Mouse (Mus musculus): ENCODE measurements around the gene Olfr64. TPM values are rescaled to one million over a fixed set of nuclear protein-coding genes. Genes with fewer than 3 reads are reported as not detected.

The Olfr64 gene
- total and polyA plus RNA-seq, 3 experiments, result not detected

GRCm38 (mm10) chr7:103870667-103871066 is 23.6 kb downstream of the Olfr64 start (continued):
- no peak for TF ChIP-seq SMC3 (IDR thresholded peaks at IDR 0.05; ENCODE audit: low read depth, low read length)
- TF ChIP-seq CHD2 (IDR thresholded peaks at IDR 0.05; ENCODE audit: low read length), result no peak

- peak; percentile 58 for DNase-seq (ENCODE audit: low read depth, low spot score)
- Histone ChIP-seq H3K27me3 (ENCODE audit: control insufficient read depth in 1 of 2, insufficient read depth in 2 of 2, low read length in 2 of 2) (no peaks in the 10 kb centered on the region), H3K36me3 (ENCODE audit: control insufficient read depth in 1 of 2, insufficient read depth in 2 of 2, low read length in 2 of 2) (peaks cover 0 to 39% of the 10 kb centered on the region in 2 experiments; a peak in 2 of 4 replicates), H3K9me3 (replicated peaks; ENCODE audit: insufficient read depth, low read length) (no peaks in the 10 kb centered on the region), H3K79me2 (ENCODE audit: control insufficient read depth, insufficient read depth, low read length, poor library complexity) (no peaks in the 10 kb centered on the region), H3K27ac (ENCODE audit: control insufficient read depth, low read depth, low read length) (peak overlapping the region; percentile 65), H3K9ac (ENCODE audit: control insufficient read depth, low read depth, low read length, poor library complexity, severe bottlenecking) (no peak overlapping the region), H3K4me1 (ENCODE audit: control insufficient read depth in 1 of 2, insufficient read depth in 2 of 2, low read length in 2 of 2) (peaks cover 18 to 27% of the 10 kb centered on the region in 2 experiments), H3K4me3 (ENCODE audit: control insufficient read depth in 1 of 2, insufficient read depth in 1 of 2, low read depth in 2 of 2, low read length in 2 of 2) (no peak overlapping the region)
- TF ChIP-seq GATA1 (IDR thresholded peaks at IDR 0.05; ENCODE audit: low read depth, low read length), result peak; percentile 72
- TF ChIP-seq USF1 (IDR thresholded peaks at IDR 0.05; ENCODE audit: low read depth, low read length), result no peak
- TF ChIP-seq POLR2A (IDR thresholded peaks at IDR 0.05; ENCODE audit: control insufficient read depth in 1 of 2, insufficient read depth in 1 of 2, low read depth in 1 of 2, low read length in 2 of 2, poor library complexity in 1 of 2), result no peak
- TF ChIP-seq ETS1 (IDR thresholded peaks at IDR 0.05; ENCODE audit: low read depth, low read length), result peak; percentile 66; the same call in 1 of the 2 replicates
- TF ChIP-seq MYB (IDR thresholded peaks at IDR 0.05; ENCODE audit: low read depth, low read length), result 0 out of 2 replicates have a peak, but pooled peaks have one; percentile 51
- no peak for TF ChIP-seq ZKSCAN1 (IDR thresholded peaks at IDR 0.05; ENCODE audit: low read depth, low read length)
- TF ChIP-seq EP300 (IDR thresholded peaks at IDR 0.05; ENCODE audit: low read depth in 1 of 2, low read length in 2 of 2), result peak; percentile 78 to 89
- TF ChIP-seq MAX (IDR thresholded peaks at IDR 0.05; ENCODE audit: low read length), result 0 out of 2 replicates have a peak, but pooled peaks have one; percentile 25
- TF ChIP-seq TCF12 (IDR thresholded peaks at IDR 0.05; ENCODE audit: low read depth, low read length), result peak; percentile 83
- TF ChIP-seq MYC (IDR thresholded peaks at IDR 0.05; ENCODE audit: low read depth, low read length), result peak; percentile 31; the same call in 1 of the 2 replicates
- peak; percentile 75 for TF ChIP-seq TAL1 (IDR thresholded peaks at IDR 0.05; ENCODE audit: low read length)
Measured at GRCm38 (mm10) chr7:103865716-103866115, 28.6 kb downstream of the Olfr64 start.

DNA sequence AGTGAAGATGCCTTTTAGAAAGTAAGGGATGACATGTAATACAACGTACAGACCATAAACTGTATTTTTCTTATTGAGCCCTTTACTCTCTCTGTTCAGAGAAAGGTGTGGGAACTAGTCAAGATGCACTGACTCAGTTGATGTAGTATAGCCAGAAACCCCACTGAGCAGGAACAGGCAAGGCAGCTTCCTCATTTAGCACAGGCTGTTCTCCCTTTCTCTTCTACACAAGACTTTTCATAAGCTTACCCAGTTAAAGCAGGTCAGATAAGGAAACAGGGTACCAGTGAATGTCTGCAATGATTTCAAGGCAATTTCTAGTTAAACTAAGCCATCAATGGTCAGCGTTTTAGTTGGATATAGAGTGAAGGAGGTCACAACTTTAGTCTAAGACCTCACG is 32.8 kb downstream of the Olfr64 start:
- H3K4me1 ChIP-seq (ENCODE audit: control insufficient read depth in 1 of 2, insufficient read depth in 2 of 2, low read length in 2 of 2), result peaks cover 14 to 24% of the 10 kb centered on the region in 2 experiments
- peaks cover 0 to 43% of the 10 kb centered on the region in 2 experiments; a peak in 2 of 4 replicates for H3K36me3 ChIP-seq (ENCODE audit: control insufficient read depth in 1 of 2, insufficient read depth in 2 of 2, low read length in 2 of 2)
- peak; percentile 89 for DNase-seq (ENCODE audit: low read depth, low spot score)
- TF ChIP-seq SMC3 (IDR thresholded peaks at IDR 0.05; ENCODE audit: low read depth, low read length) (no peak), JUND (IDR thresholded peaks at IDR 0.05; ENCODE audit: low read depth, low read length) (no peak), EP300 (IDR thresholded peaks at IDR 0.05; ENCODE audit: low read depth in 1 of 2, low read length in 2 of 2) (peak; percentile 40 to 44; a peak in 2 of 4 replicates), MAX (IDR thresholded peaks at IDR 0.05; ENCODE audit: low read length) (no peak), E2F4 (IDR thresholded peaks at IDR 0.05; ENCODE audit: borderline replicate concordance, low read depth, low read length) (no peak), NELFE (IDR thresholded peaks at IDR 0.05; ENCODE audit: low read depth, low read length) (no peak), HCFC1 (IDR thresholded peaks at IDR 0.05; ENCODE audit: low read depth, low read length) (no peak), GATA1 (IDR thresholded peaks at IDR 0.05; ENCODE audit: low read depth, low read length) (peak; percentile 75), TBP (IDR thresholded peaks at IDR 0.05; ENCODE audit: low read depth, low read length) (0 out of 2 replicates have a peak, but pooled peaks have one; percentile 29), BHLHE40 (IDR thresholded peaks at IDR 0.05; ENCODE audit: borderline replicate concordance, low read depth, low read length) (no peak), RCOR1 (IDR thresholded peaks at IDR 0.05; ENCODE audit: low read depth, low read length) (0 out of 2 replicates have a peak, but pooled peaks have one; percentile 25), ELF1 (IDR thresholded peaks at IDR 0.05; ENCODE audit: low read depth, low read length) (0 out of 2 replicates have a peak, but pooled peaks have one; percentile 17), MYB (IDR thresholded peaks at IDR 0.05; ENCODE audit: low read depth, low read length) (no peak), TAL1 (IDR thresholded peaks at IDR 0.05; ENCODE audit: low read length) (no peak; the same call in 1 of the 2 replicates), TCF12 (IDR thresholded peaks at IDR 0.05; ENCODE audit: low read depth, low read length) (peak; percentile 30; the same call in 1 of the 2 replicates), MYC (IDR thresholded peaks at IDR 0.05; ENCODE audit: low read depth, low read length) (no peak), ZMIZ1 (IDR thresholded peaks at IDR 0.05; ENCODE audit: low read depth, low read length) (no peak), KAT2A (conservative IDR thresholded peaks at IDR 0.05; ENCODE audit: low read depth, low read length) (no peak), CTCF (IDR thresholded peaks at IDR 0.05 in 2 of 3, conservative IDR thresholded peaks at IDR 0.05 in 1 of 3; ENCODE audit: control insufficient read depth in 1 of 3, insufficient read depth in 1 of 3, low read depth in 2 of 3, low read length in 3 of 3, poor library complexity in 1 of 3, severe bottlenecking in 1 of 3) (no peak), MAZ (IDR thresholded peaks at IDR 0.05; ENCODE audit: low read depth, low read length) (no peak), ZNF384 (IDR thresholded peaks at IDR 0.05; ENCODE audit: low read depth, low read length) (no peak), POLR2A (IDR thresholded peaks at IDR 0.05; ENCODE audit: control insufficient read depth in 1 of 2, insufficient read depth in 1 of 2, low read depth in 1 of 2, low read length in 2 of 2, poor library complexity in 1 of 2) (0 out of 4 replicates have a peak, but pooled peaks of 1 of the 2 experiments have one; percentile 10), ETS1 (IDR thresholded peaks at IDR 0.05; ENCODE audit: low read depth, low read length) (peak; percentile 76)
- H3K27me3 ChIP-seq (ENCODE audit: control insufficient read depth in 1 of 2, insufficient read depth in 2 of 2, low read length in 2 of 2), result no peaks in the 10 kb centered on the region
- H3K4me3 ChIP-seq (ENCODE audit: control insufficient read depth in 1 of 2, insufficient read depth in 1 of 2, low read depth in 2 of 2, low read length in 2 of 2), result peak overlapping the region in 1 of 2 experiments; percentile 4; a peak in 1 of 4 replicates
- peak overlapping the region; percentile 37 for H3K9ac ChIP-seq (ENCODE audit: control insufficient read depth, low read depth, low read length, poor library complexity, severe bottlenecking)
- H3K79me2 ChIP-seq (ENCODE audit: control insufficient read depth, insufficient read depth, low read length, poor library complexity), result no peaks in the 10 kb centered on the region
- H3K9me3 ChIP-seq (replicated peaks; ENCODE audit: insufficient read depth, low read length), result no peaks in the 10 kb centered on the region
- H3K27ac ChIP-seq (ENCODE audit: control insufficient read depth, low read depth, low read length), result peak overlapping the region; percentile 84
